Mouse (Mus musculus) neural tube, embryonic 11.5 days (tissue): Measurements from ENCODE around the gene Map4k3. TPM values are rescaled to one million over a fixed set of nuclear protein-coding genes. Genes with fewer than 3 reads are reported as not detected.
"Not testable (repeated sequence)": the region's sequence is repeated elsewhere in the genome, so short reads cannot be mapped to it uniquely, and the experiment has no call there.

Experiments
- ATAC-seq: fragments of 200-750 bp; cut with Nextera tagmentation; 2 replicates; pipeline ENCODE4 v1.8.0; 2017; ENCODE audit warnings: moderate number of reproducible peaks, mild to moderate bottlenecking, moderate TSS enrichment, moderate library complexity; ENCODE audit not compliant: insufficient read depth, low FRiP score, low TSS enrichment
- DNase-seq: peaks from one replicate; pipeline ENCODE4 v3.0.0-alpha.2; 2015; ENCODE audit warnings: low spot score
- H3K27ac ChIP-seq: fragments of 300-500 bp; sonication (generic); 2 replicates; pipeline ENCODE4 v1.5.1; 2014; ENCODE audit warnings: low read depth, mild to moderate bottlenecking, low read length
- H3K27me3 ChIP-seq: fragments of 300-500 bp; sonication (generic); 2 replicates; pipeline ENCODE4 v1.6.1; 2014; ENCODE audit warnings: mild to moderate bottlenecking, low read length, mixed read lengths; ENCODE audit not compliant: control insufficient read depth, insufficient read depth
- H3K36me3 ChIP-seq: fragments of 300-500 bp; sonication (generic); 2 replicates; pipeline ENCODE4 v1.6.1; 2014; ENCODE audit warnings: mild to moderate bottlenecking, low read length, moderate library complexity, mixed read lengths; ENCODE audit not compliant: control insufficient read depth, insufficient read depth
- H3K4me1 ChIP-seq: fragments of 300-500 bp; sonication (generic); 2 replicates; pipeline ENCODE4 v1.6.1; 2014; ENCODE audit warnings: low read length, mixed read lengths; ENCODE audit not compliant: control insufficient read depth, insufficient read depth
- H3K4me2 ChIP-seq: fragments of 300-500 bp; sonication (generic); 2 replicates; pipeline ENCODE4 v1.6.1; 2014; ENCODE audit warnings: low read depth, mild to moderate bottlenecking, moderate library complexity
- H3K4me3 ChIP-seq: fragments of 300-500 bp; sonication (generic); 2 replicates; pipeline ENCODE4 v1.5.1; 2014; ENCODE audit warnings: low read depth, low read length
- H3K9ac ChIP-seq: fragments of 300-500 bp; sonication (generic); 2 replicates; pipeline ENCODE4 v1.6.1; 2014; ENCODE audit warnings: mild to moderate bottlenecking, low read length
- H3K9me3 ChIP-seq: fragments of 300-500 bp; sonication (generic); 2 replicates; pipeline ENCODE4 v1.6.1; 2016; ENCODE audit warnings: low read length; ENCODE audit not compliant: control insufficient read depth
- WGBS: fragments of 180-500 bp; shearing (Covaris S2); extraction: QIAGEN DNeasy Blood & Tissue Kit; methylation state at CpG from one replicate; pipeline ENCODE4 v1.1.7; 2014; 5-methylcytosine and 5-hydroxymethylcytosine counted together
- polyA plus RNA-seq: library from polyadenylated mRNA; unstranded; fragments of >200 nt; fragmentation: Nextera tagmentation; extraction: Ambion mirVana; gene quantifications from 2 replicates; pipeline ENCODE4 v1.2.1, GENCODE M21; 2014

Gene Map4k3
- polyA plus RNA-seq, 1 experiment from 2014 or later = 31.8 TPM

DNA sequence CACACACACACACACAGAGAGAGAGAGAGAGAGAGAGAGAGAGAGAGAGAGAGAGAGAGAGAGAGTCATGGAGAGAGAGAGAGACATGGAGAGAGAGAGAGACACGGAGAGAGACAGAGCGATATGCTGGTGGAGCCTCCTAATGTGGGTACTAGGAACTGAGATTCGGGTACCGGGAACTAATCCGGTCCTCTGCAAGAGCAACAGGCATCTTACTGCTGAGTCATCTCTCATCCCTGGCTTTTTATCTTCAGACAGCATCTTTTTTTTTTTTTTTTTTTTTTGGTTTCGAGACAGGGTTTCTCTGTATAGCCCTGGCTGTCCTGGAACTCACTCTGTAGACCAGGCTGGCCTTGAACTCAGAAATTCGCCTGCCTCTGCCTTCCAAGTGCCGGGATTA lies 32.9 kb upstream of the Map4k3 start:
- H3K9ac ChIP-seq, ATAC-seq, H3K4me1 ChIP-seq, H3K4me3 ChIP-seq, H3K27ac ChIP-seq, DNase-seq, H3K36me3 ChIP-seq, H3K4me2 ChIP-seq, H3K9me3 ChIP-seq, H3K27me3 ChIP-seq: not testable (repeated sequence)
- whole genome bisulfite sequencing = 90% methylated on average over 8 of the region's 8 CpGs

DNA sequence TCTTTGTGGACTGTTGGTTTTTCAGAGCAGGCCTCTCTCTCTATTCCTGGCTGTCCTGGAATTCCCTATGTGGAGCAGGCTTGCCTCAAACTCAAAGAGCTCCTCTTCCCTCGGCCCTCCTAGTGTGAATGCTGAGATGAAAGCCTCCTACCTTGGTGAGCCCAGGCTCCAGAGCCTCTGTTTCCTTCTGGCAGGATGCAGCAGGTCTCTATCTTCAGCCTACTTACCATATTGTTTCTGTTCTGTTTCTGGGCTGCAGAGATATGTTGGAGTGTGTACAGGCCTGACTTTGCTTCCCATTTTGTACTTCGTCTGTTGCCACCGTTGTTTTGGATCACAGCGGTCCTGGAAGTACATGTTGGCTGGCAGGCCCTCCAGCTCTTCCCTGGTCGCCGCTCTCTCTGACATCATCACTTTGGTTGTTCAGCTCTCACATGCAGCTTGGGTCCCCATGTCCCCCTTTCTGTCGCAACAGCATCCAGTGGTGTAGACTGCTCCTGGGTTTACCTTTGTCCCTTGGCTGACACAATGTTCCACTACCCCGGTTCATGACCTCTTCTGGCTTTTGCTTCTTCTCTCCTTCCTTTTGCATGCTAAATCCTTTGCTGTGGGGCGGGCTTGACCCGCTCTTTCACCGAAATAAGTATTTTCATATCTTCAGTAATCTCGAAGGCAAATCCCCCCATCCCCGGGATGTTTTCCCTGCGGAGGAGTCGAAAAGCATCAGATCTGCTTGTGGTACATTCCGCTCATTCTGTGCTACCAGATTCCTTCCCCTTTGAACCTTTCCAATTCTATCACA lies 32.3 kb upstream of the Map4k3 start:
- Histone ChIP-seq H3K4me2 (no peak overlapping the region), H3K36me3 (no peaks in the 10 kb centered on the region), H3K4me3 (no peak overlapping the region), H3K4me1 (no peaks in the 10 kb centered on the region), H3K27me3 (no peaks in the 10 kb centered on the region), H3K9ac (no peak overlapping the region), H3K27ac (no peak overlapping the region), H3K9me3 (no peaks in the 10 kb centered on the region)
- no peak for ATAC-seq
- DNase-seq = no peak
- 89% methylated on average over 16 of the region's 16 CpGs for WGBS

DNA sequence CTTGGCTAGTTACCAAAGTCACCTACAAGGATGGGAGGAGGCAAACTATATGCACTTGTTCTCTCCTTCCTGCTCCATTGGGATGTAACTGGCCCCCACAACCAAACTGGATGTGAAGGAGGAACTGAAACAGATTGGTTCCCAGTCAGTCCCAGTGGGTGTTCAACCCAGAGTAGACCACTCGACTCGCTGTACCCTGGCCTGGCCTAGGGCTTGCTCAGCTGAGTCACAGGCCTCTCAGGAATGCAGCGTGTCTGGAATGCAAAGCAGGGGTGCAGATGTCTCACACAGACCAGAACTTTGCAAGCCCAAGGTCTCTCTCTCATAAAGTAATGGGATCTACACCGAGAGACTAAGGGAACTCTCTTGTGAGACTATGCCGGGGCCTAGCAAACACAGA lies 27.8 kb upstream of the Map4k3 start:
- 89% methylated on average over 5 of the region's 5 CpGs for WGBS
- Histone ChIP-seq H3K36me3 (no peaks in the 10 kb centered on the region), H3K9me3 (no peaks in the 10 kb centered on the region), H3K9ac (no peak overlapping the region), H3K27me3 (no peaks in the 10 kb centered on the region), H3K4me1 (no peaks in the 10 kb centered on the region), H3K4me3 (no peak overlapping the region), H3K27ac (no peak overlapping the region), H3K4me2 (no peak overlapping the region)
- no peak for ATAC-seq
- no peak for DNase-seq

DNA sequence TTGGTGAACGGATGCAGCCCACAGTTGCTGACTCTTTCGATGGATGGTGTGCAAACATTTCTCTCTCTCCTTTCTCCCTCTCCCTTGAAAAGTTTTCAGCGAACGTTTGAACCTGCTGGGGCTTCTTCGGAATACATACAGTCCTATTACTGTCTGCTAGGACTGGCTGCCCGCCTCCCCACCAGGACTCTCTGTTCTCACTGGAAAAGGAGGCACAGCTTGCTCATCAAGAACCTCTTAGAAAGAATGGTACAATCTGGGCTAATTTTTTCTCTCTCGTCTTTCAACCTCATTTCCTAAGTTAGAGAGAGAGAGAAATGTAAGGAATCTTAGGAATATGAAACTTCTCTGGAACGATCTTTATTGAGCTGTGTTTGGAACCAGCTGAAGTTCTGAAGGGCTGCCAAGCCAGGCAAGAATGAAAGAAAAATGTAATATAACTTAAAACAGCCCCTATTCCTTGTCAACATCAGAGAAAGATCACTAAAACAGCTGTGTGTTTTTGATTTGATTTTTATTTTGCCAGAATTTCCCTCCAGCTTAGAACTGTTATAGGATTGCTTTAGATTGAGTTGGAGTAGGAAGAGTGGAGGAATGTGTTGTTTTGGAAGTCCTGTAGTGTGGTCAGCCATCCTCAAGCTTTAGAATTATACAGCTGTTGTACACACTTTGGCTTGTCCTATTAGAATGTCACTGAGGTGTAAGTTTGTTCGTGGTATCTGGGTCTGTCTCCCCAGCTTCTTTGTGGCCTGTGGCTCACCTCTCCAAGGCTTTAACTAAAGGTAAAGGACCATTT lies 27.0 kb upstream of the Map4k3 start:
- H3K4me1 ChIP-seq = no peaks in the 10 kb centered on the region
- DNase-seq (no peak), ATAC-seq (no peak)
- H3K36me3 ChIP-seq = no peaks in the 10 kb centered on the region
- no peak overlapping the region for H3K4me3 ChIP-seq
- no peak overlapping the region for H3K4me2 ChIP-seq
- 82% methylated on average over 9 of the region's 9 CpGs for WGBS
- H3K9ac ChIP-seq = no peak overlapping the region
- H3K27ac ChIP-seq = no peak overlapping the region
- H3K9me3 ChIP-seq = no peaks in the 10 kb centered on the region
- no peaks in the 10 kb centered on the region for H3K27me3 ChIP-seq

DNA sequence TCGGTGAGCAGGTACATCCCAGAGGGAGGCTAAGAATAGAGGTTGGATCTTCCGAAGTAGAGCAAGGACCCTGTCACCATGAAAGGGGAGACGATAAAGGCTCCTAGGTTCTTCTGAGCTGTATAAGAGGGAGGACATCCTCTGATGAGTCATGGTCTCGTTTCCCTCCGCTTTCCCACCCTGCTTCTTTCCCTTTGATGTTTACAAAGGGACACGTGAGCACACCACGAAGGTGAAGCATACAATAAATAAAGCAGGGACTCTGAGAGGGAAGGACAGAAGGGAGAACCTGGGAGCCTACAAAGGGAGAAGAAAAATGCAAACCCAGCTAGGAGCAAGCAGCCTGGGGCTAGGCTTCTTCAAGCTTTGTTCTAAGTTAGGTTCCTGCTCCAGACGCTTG lies 26.3 kb upstream of the Map4k3 start:
- H3K36me3 ChIP-seq = no peaks in the 10 kb centered on the region
- H3K9me3 ChIP-seq = no peaks in the 10 kb centered on the region
- no peak overlapping the region for H3K4me2 ChIP-seq
- no peaks in the 10 kb centered on the region for H3K4me1 ChIP-seq
- no peak overlapping the region for H3K27ac ChIP-seq
- no peak overlapping the region for H3K4me3 ChIP-seq
- H3K27me3 ChIP-seq = no peaks in the 10 kb centered on the region
- no peak for DNase-seq
- 71% methylated on average over 8 of the region's 8 CpGs for WGBS
- no peak for ATAC-seq
- H3K9ac ChIP-seq = no peak overlapping the region

DNA sequence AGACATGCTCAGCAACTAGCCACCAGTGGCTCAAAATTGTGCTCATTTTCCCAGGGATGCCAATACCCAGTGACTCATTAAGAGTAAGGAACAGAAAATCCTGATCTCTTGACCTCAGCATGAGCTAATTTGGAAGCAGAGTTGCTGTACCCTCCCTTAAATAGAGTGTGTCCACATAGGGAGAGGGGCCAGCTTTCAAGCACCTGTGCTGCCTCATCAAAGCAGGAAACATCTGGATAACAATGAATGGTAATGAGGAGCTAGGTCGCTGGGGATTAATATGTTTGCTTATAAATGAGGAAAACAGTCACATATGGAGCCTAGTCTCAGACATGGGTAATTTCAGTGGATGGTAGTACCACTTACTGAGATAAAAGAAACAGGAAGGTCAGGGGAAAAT lies 24.2 kb upstream of the Map4k3 start:
- H3K36me3 ChIP-seq = no peaks in the 10 kb centered on the region
- WGBS = 30% methylated on average over 1 of the region's 1 CpGs
- no peak overlapping the region for H3K9ac ChIP-seq
- no peak overlapping the region for H3K4me3 ChIP-seq
- no peak for ATAC-seq
- H3K9me3 ChIP-seq = no peaks in the 10 kb centered on the region
- H3K4me2 ChIP-seq = no peak overlapping the region
- no peaks in the 10 kb centered on the region for H3K4me1 ChIP-seq
- no peaks in the 10 kb centered on the region for H3K27me3 ChIP-seq
- no peak for DNase-seq
- H3K27ac ChIP-seq = no peak overlapping the region

DNA sequence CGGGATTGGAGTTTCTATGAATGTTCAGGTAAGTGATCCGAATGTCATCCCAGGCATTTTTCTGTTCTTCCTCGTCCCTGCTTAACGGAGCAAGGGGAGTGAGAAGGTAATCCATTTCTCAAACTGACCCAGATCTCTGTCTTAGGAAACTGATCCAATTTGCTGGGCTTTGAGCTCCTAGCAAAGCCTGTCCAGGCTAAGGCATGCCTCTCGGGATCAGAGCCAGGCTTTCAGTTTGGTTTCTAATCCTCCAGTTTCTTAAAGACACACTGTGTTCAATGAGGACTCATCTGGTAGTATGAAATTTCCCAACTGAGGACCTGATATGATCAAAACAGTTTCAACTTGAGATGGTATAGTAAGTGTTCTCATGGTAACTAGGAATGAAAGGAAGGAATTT lies 11.1 kb upstream of the Map4k3 start:
- WGBS = 86% methylated on average over 5 of the region's 5 CpGs
- no peak overlapping the region for H3K27ac ChIP-seq
- H3K36me3 ChIP-seq = no peaks in the 10 kb centered on the region
- ATAC-seq = no peak
- no peak overlapping the region for H3K9ac ChIP-seq
- no peaks in the 10 kb centered on the region for H3K27me3 ChIP-seq
- no peaks in the 10 kb centered on the region for H3K9me3 ChIP-seq
- DNase-seq = no peak
- H3K4me2 ChIP-seq = no peak overlapping the region
- no peaks in the 10 kb centered on the region for H3K4me1 ChIP-seq
- no peak overlapping the region for H3K4me3 ChIP-seq

DNA sequence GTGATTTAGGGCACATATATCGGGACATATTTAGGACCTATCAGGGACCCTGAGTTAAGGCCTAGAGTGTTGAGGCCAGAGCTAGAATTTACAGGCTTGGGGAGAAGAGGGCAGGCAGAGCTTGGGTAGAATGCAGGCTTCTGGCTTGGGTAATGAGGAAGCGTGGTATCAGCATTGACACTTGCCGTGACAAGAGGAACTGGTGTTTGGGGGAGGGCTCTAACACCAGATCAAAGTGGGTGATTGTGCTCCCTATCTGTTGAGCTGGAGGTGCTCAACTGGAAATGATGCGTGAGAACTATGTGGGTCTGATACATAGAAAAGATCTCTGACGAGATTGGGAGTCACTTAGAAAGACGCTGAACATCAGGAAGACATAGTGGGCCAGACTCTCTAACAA lies 6.4 kb upstream of the Map4k3 start:
- ATAC-seq = no peak
- Histone ChIP-seq H3K36me3 (no peaks in the 10 kb centered on the region), H3K9ac (no peak overlapping the region), H3K27me3 (no peaks in the 10 kb centered on the region), H3K4me2 (no peak overlapping the region), H3K27ac (no peak overlapping the region), H3K4me1 (no peaks in the 10 kb centered on the region), H3K9me3 (no peaks in the 10 kb centered on the region), H3K4me3 (no peak overlapping the region)
- no peak for DNase-seq
- 72% methylated on average over 6 of the region's 6 CpGs for WGBS
